Mouse (Mus musculus): ENCODE measurements around the gene Krtap24-1. TPM values are rescaled to one million over a fixed set of nuclear protein-coding genes. Genes with fewer than 3 reads are reported as not detected.

Krtap24-1 gene
- polyA plus RNA-seq, 1 experiment from 2014 or later: not detected

DNA sequence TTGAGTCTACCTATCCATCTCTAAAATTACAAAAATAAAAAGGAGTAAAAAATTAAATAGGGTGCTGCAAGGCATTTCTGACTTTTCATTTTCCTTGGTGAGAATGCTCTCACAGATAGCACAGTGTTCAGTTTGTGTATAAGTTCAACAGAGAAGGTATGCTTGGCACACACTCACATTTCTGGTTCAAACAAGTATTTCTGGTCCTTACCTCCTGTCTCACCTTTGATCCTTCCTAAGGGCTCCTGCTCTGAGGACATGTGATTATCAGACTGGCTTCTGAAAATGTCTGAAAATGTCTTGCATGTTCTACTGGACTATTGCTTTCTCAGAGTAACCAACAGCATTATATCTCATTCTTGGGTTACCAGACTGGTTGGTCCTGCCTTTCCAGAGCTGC is 41.9 kb downstream of the Krtap24-1 start:
- no peaks in the 10 kb centered on the region for H3K36me3 ChIP-seq (ENCODE audit: insufficient read depth, low read length)
- DNase-seq (ENCODE audit: low spot score): no peak
- H3K4me1 ChIP-seq (ENCODE audit: insufficient read depth, low read depth, low read length): no peaks in the 10 kb centered on the region
- H3K27ac ChIP-seq (ENCODE audit: low read length): no peak overlapping the region
- H3K9ac ChIP-seq (replicated peaks; ENCODE audit: low read depth): no peak overlapping the region
- no peak for TF ChIP-seq CTCF (IDR thresholded peaks at IDR 0.05)
- TF ChIP-seq EP300 (IDR thresholded peaks at IDR 0.05): no peak
- ATAC-seq: no peak
- H3K4me2 ChIP-seq (replicated peaks; ENCODE audit: low read depth, low read length): no peak overlapping the region
- H3K9me3 ChIP-seq (ENCODE audit: low read length): no peaks in the 10 kb centered on the region
- H3K4me3 ChIP-seq (ENCODE audit: low read depth, low read length): no peak overlapping the region
- no peaks in the 10 kb centered on the region for H3K27me3 ChIP-seq (replicated peaks; ENCODE audit: insufficient read depth, low read length)

DNA sequence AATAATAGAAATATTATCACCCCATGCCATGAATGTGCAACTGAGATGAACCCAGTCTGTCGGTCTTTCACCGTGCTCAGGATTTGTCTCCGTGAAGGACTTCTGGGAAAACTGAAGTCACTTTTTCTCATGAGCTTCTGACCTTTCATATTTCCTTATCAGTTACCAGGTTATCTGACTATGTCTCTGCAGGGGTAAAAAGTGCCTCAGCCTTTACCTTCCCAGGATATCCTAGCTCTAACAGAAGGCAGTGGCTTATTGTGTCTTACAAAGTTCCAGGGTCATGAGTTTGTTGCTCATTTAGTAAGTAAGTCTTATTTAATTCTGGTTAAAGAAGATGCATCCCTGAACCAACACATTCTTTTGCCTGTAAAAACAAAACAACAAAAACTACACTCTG is 42.3 kb downstream of the Krtap24-1 start:
- DNase-seq (ENCODE audit: low spot score) (no peak), ATAC-seq (no peak)
- Histone ChIP-seq H3K27me3 (replicated peaks; ENCODE audit: insufficient read depth, low read length) (no peaks in the 10 kb centered on the region), H3K4me1 (ENCODE audit: insufficient read depth, low read depth, low read length) (no peaks in the 10 kb centered on the region), H3K36me3 (ENCODE audit: insufficient read depth, low read length) (no peaks in the 10 kb centered on the region), H3K9ac (replicated peaks; ENCODE audit: low read depth) (no peak overlapping the region), H3K27ac (ENCODE audit: low read length) (no peak overlapping the region), H3K9me3 (ENCODE audit: low read length) (no peaks in the 10 kb centered on the region), H3K4me3 (ENCODE audit: low read depth, low read length) (no peak overlapping the region), H3K4me2 (replicated peaks; ENCODE audit: low read depth, low read length) (no peak overlapping the region)
- TF ChIP-seq EP300 (IDR thresholded peaks at IDR 0.05) (no peak), CTCF (IDR thresholded peaks at IDR 0.05) (no peak)
- WGBS: 68% methylated on average over 3 of the region's 3 CpGs

DNA sequence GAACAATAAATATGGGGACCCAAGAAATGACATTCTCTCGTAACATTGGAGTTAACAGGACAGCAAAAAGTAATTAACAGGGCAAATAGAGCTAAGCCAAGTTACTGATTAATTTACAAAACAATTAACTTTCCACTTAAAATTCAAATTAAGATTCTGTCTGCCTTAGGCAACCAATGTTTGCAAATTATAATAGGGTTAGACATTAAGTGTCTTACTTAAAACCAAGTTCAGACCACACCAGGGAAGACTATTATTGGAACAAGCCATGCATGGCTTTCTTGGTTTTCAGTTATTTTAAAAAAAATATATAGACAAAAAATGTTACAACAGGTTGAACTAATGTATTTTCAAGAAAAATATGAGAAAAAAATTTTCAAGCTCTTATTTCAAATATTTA is 43.0 kb downstream of the Krtap24-1 start:
- Histone ChIP-seq H3K4me3 (ENCODE audit: low read depth, low read length) (no peak overlapping the region), H3K9me3 (ENCODE audit: low read length) (no peaks in the 10 kb centered on the region), H3K36me3 (ENCODE audit: insufficient read depth, low read length) (no peaks in the 10 kb centered on the region), H3K27ac (ENCODE audit: low read length) (no peak overlapping the region), H3K27me3 (replicated peaks; ENCODE audit: insufficient read depth, low read length) (no peaks in the 10 kb centered on the region), H3K4me2 (replicated peaks; ENCODE audit: low read depth, low read length) (no peak overlapping the region), H3K4me1 (ENCODE audit: insufficient read depth, low read depth, low read length) (no peaks in the 10 kb centered on the region), H3K9ac (replicated peaks; ENCODE audit: low read depth) (no peak overlapping the region)
- no peak for TF ChIP-seq CTCF (IDR thresholded peaks at IDR 0.05)
- TF ChIP-seq EP300 (IDR thresholded peaks at IDR 0.05): no peak
- DNase-seq (ENCODE audit: low spot score): no peak
- WGBS: 86% methylated on average over 1 of the region's 1 CpGs
- no peak for ATAC-seq

DNA sequence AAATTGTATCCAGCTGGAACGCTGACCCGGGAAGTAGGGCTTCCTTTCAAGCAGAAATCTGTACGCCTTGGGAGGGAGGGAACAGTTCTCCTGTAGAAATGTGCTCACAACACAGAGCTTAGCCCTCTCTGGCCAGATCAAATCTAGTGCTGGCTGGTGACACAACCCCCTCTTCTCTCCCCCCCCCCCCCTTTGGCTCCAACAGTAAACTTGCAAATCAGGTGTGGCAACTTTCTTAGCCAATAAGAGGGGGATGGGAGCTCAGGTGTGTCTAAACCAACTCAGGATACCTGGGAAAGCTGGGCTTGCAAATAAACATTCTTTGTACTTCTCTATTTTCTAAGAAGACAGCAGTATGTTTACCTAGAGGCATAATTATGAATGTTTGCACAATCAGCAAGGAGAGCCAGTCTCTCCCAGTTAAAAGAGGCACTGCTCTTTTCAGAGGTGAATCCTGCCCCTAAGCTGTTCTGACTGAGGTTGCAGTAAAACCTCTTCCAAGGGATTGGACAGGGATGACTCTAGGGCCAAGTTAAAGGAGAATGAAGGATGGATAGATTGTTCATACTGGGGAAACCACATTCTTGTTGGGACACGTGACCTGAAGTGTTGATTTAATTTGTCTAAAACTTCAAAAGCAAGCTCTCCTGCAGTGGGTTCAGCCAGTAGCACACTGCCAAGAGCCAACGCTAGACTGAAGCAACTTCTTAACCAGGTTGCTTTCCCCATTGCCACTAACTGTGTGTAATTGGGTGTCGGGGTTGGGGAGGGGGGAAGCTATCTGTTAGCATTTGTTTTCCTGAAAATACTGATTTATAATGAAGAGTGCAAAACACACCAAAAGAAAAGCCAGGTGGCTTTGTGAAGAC is 48.8 kb downstream of the Krtap24-1 start, which contains the start of gene Cldn8:
Gene Cldn8, minus strand, starts transcription at position 139 of the 869 bp plus-strand sequence.
- Histone ChIP-seq H3K9me3 (ENCODE audit: low read length) (no peaks in the 10 kb centered on the region), H3K9ac (replicated peaks; ENCODE audit: low read depth) (no peak within 1 kb of the TSS), H3K27ac (ENCODE audit: low read length) (no peak within 1 kb of the TSS), H3K4me1 (ENCODE audit: insufficient read depth, low read depth, low read length) (no peaks in the 10 kb centered on the region), H3K36me3 (ENCODE audit: insufficient read depth, low read length) (no peaks in the 10 kb centered on the region), H3K4me2 (replicated peaks; ENCODE audit: low read depth, low read length) (no peak within 1 kb of the TSS), H3K27me3 (replicated peaks; ENCODE audit: insufficient read depth, low read length) (no peaks in the 10 kb centered on the region), H3K4me3 (ENCODE audit: low read depth, low read length) (no peak within 1 kb of the TSS)
- TF ChIP-seq CTCF (IDR thresholded peaks at IDR 0.05) (no peak), EP300 (IDR thresholded peaks at IDR 0.05) (no peak)
- DNase-seq (ENCODE audit: low spot score) (peak; percentile 43), ATAC-seq (peak; percentile 74)
- 55% methylated on average over 6 of the region's 6 CpGs for WGBS

DNA sequence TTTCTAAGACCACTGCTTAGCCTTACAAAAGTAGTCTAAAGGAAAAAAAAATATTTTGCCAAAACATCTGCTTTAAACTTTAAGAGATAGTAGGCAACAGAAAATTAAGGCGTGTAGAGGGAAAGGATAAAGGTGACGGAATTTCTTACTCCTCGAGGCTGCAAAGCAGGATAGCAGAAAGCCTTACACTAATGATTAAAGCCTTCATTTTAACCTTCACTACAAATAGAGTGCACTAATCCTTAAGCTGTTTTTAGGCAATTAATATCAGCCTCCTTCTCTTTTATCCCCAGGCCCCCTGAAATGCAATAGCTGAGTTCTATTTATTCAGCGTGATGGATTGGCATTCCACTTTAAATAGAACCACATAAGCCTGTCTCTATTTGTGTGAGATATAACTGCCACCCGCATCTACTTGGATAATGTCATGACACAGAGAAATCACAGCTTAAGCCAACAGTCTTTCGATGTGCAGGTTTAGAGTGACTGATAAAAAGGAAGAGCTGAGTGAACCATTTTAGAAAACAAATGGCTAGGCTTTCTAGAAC is 50.4 kb downstream of the Krtap24-1 start:
- TF ChIP-seq CTCF (IDR thresholded peaks at IDR 0.05): no peak
- TF ChIP-seq EP300 (IDR thresholded peaks at IDR 0.05): no peak
- H3K4me1 ChIP-seq (ENCODE audit: insufficient read depth, low read depth, low read length): no peaks in the 10 kb centered on the region
- ATAC-seq (no peak), DNase-seq (ENCODE audit: low spot score) (no peak)
- H3K9me3 ChIP-seq (ENCODE audit: low read length): no peaks in the 10 kb centered on the region
- H3K4me2 ChIP-seq (replicated peaks; ENCODE audit: low read depth, low read length): no peak overlapping the region
- WGBS: 36% methylated on average over 6 of the region's 6 CpGs
- no peak overlapping the region for H3K9ac ChIP-seq (replicated peaks; ENCODE audit: low read depth)
- H3K27ac ChIP-seq (ENCODE audit: low read length): no peak overlapping the region
- no peak overlapping the region for H3K4me3 ChIP-seq (ENCODE audit: low read depth, low read length)
- no peaks in the 10 kb centered on the region for H3K36me3 ChIP-seq (ENCODE audit: insufficient read depth, low read length)
- H3K27me3 ChIP-seq (replicated peaks; ENCODE audit: insufficient read depth, low read length): no peaks in the 10 kb centered on the region

Other genes starting within 250 kb of the Krtap24-1 start
- not detected in 2 replicates for gene Cldn17, start 105.3 kb downstream of the Krtap24-1 start, polyA plus RNA-seq (2015; fragmentation: Nextera tagmentation; extraction: Ambion mirVana)
- gene Cldn8, start 49.1 kb downstream of the Krtap24-1 start, polyA plus RNA-seq (2015; fragmentation: Nextera tagmentation; extraction: Ambion mirVana): 2.1 and 2.3 TPM in 2 replicates
- gene 2310079G19Rik, start 15.4 kb upstream of the Krtap24-1 start, polyA plus RNA-seq (2015; fragmentation: Nextera tagmentation; extraction: Ambion mirVana): not detected in 2 replicates
- gene Krtap26-1, start 35.5 kb upstream of the Krtap24-1 start, polyA plus RNA-seq (2015; fragmentation: Nextera tagmentation; extraction: Ambion mirVana): not detected in 2 replicates
- not detected in 2 replicates for gene Krtap27-1, start 59.4 kb upstream of the Krtap24-1 start, polyA plus RNA-seq (2015; fragmentation: Nextera tagmentation; extraction: Ambion mirVana)
- gene 2310061N02Rik, start 95.7 kb upstream of the Krtap24-1 start, polyA plus RNA-seq (2015; fragmentation: Nextera tagmentation; extraction: Ambion mirVana): not detected in 2 replicates
- not detected in 2 replicates for gene Krtap13-1, start 116.6 kb upstream of the Krtap24-1 start, polyA plus RNA-seq (2015; fragmentation: Nextera tagmentation; extraction: Ambion mirVana)
- not detected in 2 replicates for gene Krtap13, start 139.4 kb upstream of the Krtap24-1 start, polyA plus RNA-seq (2015; fragmentation: Nextera tagmentation; extraction: Ambion mirVana)
- gene 2310034C09Rik, start 146.6 kb upstream of the Krtap24-1 start, polyA plus RNA-seq (2015; fragmentation: Nextera tagmentation; extraction: Ambion mirVana): not detected in 2 replicates
- gene 2310057N15Rik, start 161.9 kb upstream of the Krtap24-1 start, polyA plus RNA-seq (2015; fragmentation: Nextera tagmentation; extraction: Ambion mirVana): not detected in 2 replicates
- not detected in 2 replicates for gene Gm5965, start 165.6 kb upstream of the Krtap24-1 start, polyA plus RNA-seq (2015; fragmentation: Nextera tagmentation; extraction: Ambion mirVana)
- not detected in 2 replicates for gene Gm20741, start 199.9 kb upstream of the Krtap24-1 start, polyA plus RNA-seq (2015; fragmentation: Nextera tagmentation; extraction: Ambion mirVana)
- not detected in 2 replicates for gene Krtap15, start 207.9 kb upstream of the Krtap24-1 start, polyA plus RNA-seq (2015; fragmentation: Nextera tagmentation; extraction: Ambion mirVana)
- gene Krtap14, start 213.9 kb upstream of the Krtap24-1 start, polyA plus RNA-seq (2015; fragmentation: Nextera tagmentation; extraction: Ambion mirVana): not detected in 2 replicates

All from lung, postnatal 0 days (tissue).